In genomic region chr3:51089036-51089669, GRCm38 (mm10) we compare ENCODE assay signal across 12 mouse cellular contexts.
DNase-seq lines count a peak whose midpoint lies in the region; ATAC-seq and TF ChIP-seq lines count a peak whose summit lies in the region.
"Had no signal": no experiment of that assay in that cellular context is flagged by ENCODE, and none has a peak within 500 bp of the region (broad histone marks: within the 10 kb centered on the region; RNA-seq: fewer than 3 reads in every experiment).

No protein-coding gene starts in this region.

- H3K4me3 ChIP-seq in left cerebral cortex, adult 2 months, result no peak overlapping the region
- H3K4me3 ChIP-seq in forebrain, embryonic 16.5 days (replicated peaks; ENCODE audit: low read length), result no peak overlapping the region
- H3K4me3 ChIP-seq in midbrain, embryonic 16.5 days (ENCODE audit: low read depth, low read length), result no peak overlapping the region
- H3K4me3 ChIP-seq: liver, embryonic 13.5 days; myocyte had no signal

- H3K4me1 ChIP-seq in forebrain, embryonic 16.5 days (replicated peaks; ENCODE audit: control insufficient read depth, insufficient read depth, low read length), result peaks cover 17% of the 10 kb centered on the region
- H3K4me1 ChIP-seq in midbrain, embryonic 16.5 days (ENCODE audit: control insufficient read depth, insufficient read depth, low read length), result peaks cover 14% of the 10 kb centered on the region
- H3K4me1 ChIP-seq: liver, embryonic 13.5 days had no signal

- DNase-seq in left cerebral cortex, adult 2 months (ENCODE audit: extremely low spot score in 1 of 2, low spot score in 2 of 2), result no peak
- DNase-seq in left cerebral cortex, postnatal 36 days (ENCODE audit: low spot score in 2 of 2), result no peak
- peak; percentile 20 to 30 for DNase-seq in kidney, postnatal 36 days
- no peak for DNase-seq in adrenal gland, adult 8-10 months
- no peak for DNase-seq in thymus, postnatal 10 days (ENCODE audit: low spot score in 2 of 2)
- no peak for DNase-seq in left cerebral cortex, postnatal 14 days (ENCODE audit: low spot score in 2 of 2)
- DNase-seq: heart, postnatal 14 days; liver, embryonic 13.5 days; right cerebral cortex, postnatal 25 days had no signal

- intact Hi-C loops in left cerebral cortex, adult 2 months (cut with DNase I), result no loop called here
- intact Hi-C loops in left cerebral cortex, postnatal 36 days (cut with DNase I), result no loop called here
- intact Hi-C loops in left cerebral cortex, postnatal 14 days (cut with DNase I), result no loop called here

- H3K27ac ChIP-seq in left cerebral cortex, adult 2 months, result 0 out of 2 replicates have a peak overlapping the region, but pooled peaks have one; percentile 32
- H3K27ac ChIP-seq in forebrain, embryonic 16.5 days (ENCODE audit: low read length), result 0 out of 2 replicates have a peak overlapping the region, but pooled peaks have one; percentile 2
- H3K27ac ChIP-seq in midbrain, embryonic 16.5 days (ENCODE audit: low read length), result peak overlapping the region; percentile 8; the same call in 1 of the 2 replicates
- H3K27ac ChIP-seq: liver, embryonic 13.5 days had no signal

- no peak overlapping the region for H3K4me2 ChIP-seq in forebrain, embryonic 16.5 days (ENCODE audit: low read length)
- H3K4me2 ChIP-seq in midbrain, embryonic 16.5 days (ENCODE audit: low read length), result no peak overlapping the region
- H3K4me2 ChIP-seq: liver, embryonic 13.5 days had no signal

- 0 out of 2 replicates have a peak overlapping the region, but pooled peaks have one; percentile 2 for H3K9ac ChIP-seq in forebrain, embryonic 16.5 days (replicated peaks; ENCODE audit: low read depth, low read length)
- no peak overlapping the region for H3K9ac ChIP-seq in midbrain, embryonic 16.5 days (ENCODE audit: low read depth, low read length)
- H3K9ac ChIP-seq: liver, embryonic 13.5 days had no signal

- no peak for TF ChIP-seq CTCF in left cerebral cortex, adult 2 months (IDR thresholded peaks at IDR 0.05)

- 37% methylated on average over 10 of the region's 10 CpGs for WGBS in forebrain, embryonic 16.5 days
- 21% methylated on average over 10 of the region's 10 CpGs for WGBS in midbrain, embryonic 16.5 days

- no peaks in the 10 kb centered on the region for H3K36me3 ChIP-seq in forebrain, embryonic 16.5 days (ENCODE audit: control insufficient read depth, insufficient read depth)
- no peaks in the 10 kb centered on the region for H3K36me3 ChIP-seq in midbrain, embryonic 16.5 days (ENCODE audit: control insufficient read depth, insufficient read depth, low read length)
- H3K36me3 ChIP-seq: liver, embryonic 13.5 days had no signal

- no peaks in the 10 kb centered on the region for H3K27me3 ChIP-seq in forebrain, embryonic 16.5 days (replicated peaks; ENCODE audit: control insufficient read depth, insufficient read depth, low read length)
- H3K27me3 ChIP-seq in midbrain, embryonic 16.5 days (ENCODE audit: control insufficient read depth, insufficient read depth, low read depth, low read length), result no peaks in the 10 kb centered on the region
- H3K27me3 ChIP-seq: liver, embryonic 13.5 days had no signal

- peak; percentile 35; the same call in 1 of the 2 replicates for ATAC-seq in forebrain, embryonic 16.5 days
- ATAC-seq in midbrain, embryonic 16.5 days, result peak; percentile 51

- H3K9me3 ChIP-seq in forebrain, embryonic 16.5 days (ENCODE audit: control insufficient read depth, low read length), result no peaks in the 10 kb centered on the region
- no peaks in the 10 kb centered on the region for H3K9me3 ChIP-seq in midbrain, embryonic 16.5 days (replicated peaks; ENCODE audit: control insufficient read depth, low read length, poor library complexity, severe bottlenecking)
- H3K9me3 ChIP-seq: liver, embryonic 13.5 days had no signal

Comparison
In these comparisons a context has a peak if more than half of its experiments do, and no peak if none do; other contexts are left out.
1. DNase-seq: peak in kidney, postnatal 36 days (2 of 2); none in left cerebral cortex, adult 2 months (0 of 2), left cerebral cortex, postnatal 36 days (0 of 2), adrenal gland, adult 8-10 months (single experiment), thymus, postnatal 10 days (0 of 2) and left cerebral cortex, postnatal 14 days (0 of 2).
2. Peak in every context shown above with its lines, with median percentiles within 50 percentile points of each other: H3K27ac ChIP-seq.